Mouse (Mus musculus): ENCODE data around the gene Mapk8ip2. TPM values are rescaled to one million over a fixed set of nuclear protein-coding genes. Genes with fewer than 3 reads are reported as not detected.
A peak's percentile ranks its signal among the peaks of the same experiment; 100 is the strongest.

The Mapk8ip2 gene
- total RNA-seq, 2 experiments from 2014 or later = 254 to 279 TPM

DNA sequence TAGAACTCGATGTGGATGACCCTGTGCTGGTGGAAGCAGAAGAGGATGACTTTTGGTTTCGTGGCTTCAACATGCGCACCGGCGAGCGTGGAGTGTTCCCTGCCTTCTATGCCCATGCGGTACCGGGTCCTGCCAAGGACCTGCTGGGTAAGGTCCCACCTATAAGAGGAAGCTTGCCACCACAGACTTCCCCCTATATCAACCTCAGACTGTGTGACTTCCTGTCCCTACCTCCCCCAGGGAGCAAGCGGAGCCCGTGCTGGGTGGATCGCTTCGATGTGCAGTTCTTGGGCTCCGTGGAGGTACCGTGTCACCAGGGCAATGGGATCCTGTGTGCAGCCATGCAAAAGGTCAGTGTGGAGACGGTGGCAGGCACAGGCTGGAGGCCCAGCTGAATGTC, 5.2 kb downstream of the Mapk8ip2 start:
- no peak for TF ChIP-seq CTCF (conservative IDR thresholded peaks at IDR 0.05)
- DNase-seq (ENCODE audit: low spot score in 2 of 2) = no peak
- H3K27ac ChIP-seq = no peak overlapping the region
- no peak overlapping the region for H3K4me3 ChIP-seq

DNA sequence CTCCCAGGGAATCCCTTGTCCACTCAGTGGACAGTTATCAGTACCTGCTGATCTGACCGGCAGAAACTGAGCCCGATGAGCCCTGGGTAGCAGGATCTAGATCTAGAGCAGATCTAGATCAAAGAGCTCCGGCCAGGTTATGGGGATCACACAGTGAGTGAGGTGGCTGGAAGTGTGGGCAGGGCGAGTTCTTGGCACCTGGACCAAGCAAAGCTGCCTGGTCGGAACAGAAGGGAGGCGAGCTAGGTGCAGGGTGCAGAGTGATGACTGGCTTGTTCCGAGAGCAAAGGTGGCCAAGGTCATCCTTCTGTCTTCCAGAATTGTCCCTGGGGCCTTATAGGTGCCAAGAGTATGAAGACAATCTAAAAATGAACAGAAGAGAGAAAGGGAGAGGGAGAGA, 6.1 kb downstream of the Mapk8ip2 start:
- no peak for TF ChIP-seq CTCF (conservative IDR thresholded peaks at IDR 0.05)
- H3K4me3 ChIP-seq = no peak overlapping the region
- H3K27ac ChIP-seq = no peak overlapping the region
- DNase-seq (ENCODE audit: low spot score in 2 of 2) = no peak

DNA sequence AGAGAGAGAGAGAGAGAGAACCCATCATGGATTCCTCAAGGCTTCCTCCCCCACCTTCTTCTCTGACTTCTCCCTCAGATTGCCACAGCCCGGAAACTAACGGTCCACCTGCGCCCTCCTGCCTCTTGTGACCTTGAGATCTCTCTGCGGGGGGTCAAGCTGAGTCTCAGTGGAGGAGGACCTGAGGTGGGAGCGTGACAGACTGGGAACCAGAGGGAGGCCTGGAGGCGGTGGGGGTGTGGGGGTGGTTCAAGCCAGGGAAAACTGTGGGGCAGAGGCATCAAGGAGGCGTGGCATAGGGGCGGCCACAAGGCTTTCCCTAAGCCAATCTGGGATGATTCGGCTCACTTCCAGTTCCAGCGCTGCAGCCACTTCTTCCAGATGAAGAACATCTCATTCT, 6.6 kb downstream of the Mapk8ip2 start:
- H3K4me3 ChIP-seq = no peak overlapping the region
- H3K27ac ChIP-seq = no peak overlapping the region
- no peak for DNase-seq (ENCODE audit: low spot score in 2 of 2)
- no peak for TF ChIP-seq CTCF (conservative IDR thresholded peaks at IDR 0.05)

DNA sequence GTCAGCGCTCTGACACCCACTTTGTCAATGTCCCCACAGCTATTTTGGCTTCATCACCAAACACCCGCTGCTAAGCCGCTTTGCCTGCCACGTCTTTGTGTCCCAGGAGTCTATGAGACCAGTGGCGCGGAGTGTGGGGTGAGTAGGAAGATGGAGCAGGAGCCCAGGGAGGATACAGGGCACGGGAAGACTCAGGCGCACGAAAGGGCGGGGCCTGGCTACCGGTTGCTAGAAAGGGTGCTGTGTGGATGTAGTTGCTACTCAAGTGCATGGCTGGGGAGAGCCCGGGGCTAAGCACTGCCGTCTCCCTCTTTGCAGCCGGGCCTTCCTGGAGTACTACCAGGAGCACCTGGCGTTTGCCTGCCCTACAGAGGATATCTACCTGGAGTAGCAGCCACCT, 7.6 kb downstream of the Mapk8ip2 start:
- no peak for TF ChIP-seq CTCF (conservative IDR thresholded peaks at IDR 0.05)
- DNase-seq (ENCODE audit: low spot score in 2 of 2) = no peak

GRCm38 (mm10) chr15:89462176-89462575, 8.5 kb downstream of the Mapk8ip2 start:
- Histone ChIP-seq H3K4me3 (no peak overlapping the region), H3K27ac (no peak overlapping the region)
- no peak for DNase-seq (ENCODE audit: low spot score in 2 of 2)
- TF ChIP-seq CTCF (conservative IDR thresholded peaks at IDR 0.05) = no peak

More for the DNA sequence above, 7.6 kb downstream of the Mapk8ip2 start:
- no peak overlapping the region for H3K4me3 ChIP-seq
- H3K27ac ChIP-seq = no peak overlapping the region

GRCm38 (mm10) chr15:89463334-89464235, 9.9 kb downstream of the Mapk8ip2 start:
- H3K4me3 ChIP-seq = no peak overlapping the region
- TF ChIP-seq CTCF (conservative IDR thresholded peaks at IDR 0.05) = peak; percentile 62
- H3K27ac ChIP-seq = no peak overlapping the region
- no peak for DNase-seq (ENCODE audit: low spot score in 2 of 2)

GRCm38 (mm10) chr15:89465052-89465451, 11.3 kb downstream of the Mapk8ip2 start:
- TF ChIP-seq CTCF (conservative IDR thresholded peaks at IDR 0.05) = no peak
- DNase-seq (ENCODE audit: low spot score in 2 of 2) = no peak
- no peak overlapping the region for H3K27ac ChIP-seq
- H3K4me3 ChIP-seq = no peak overlapping the region

- peak; percentile 87 for TF ChIP-seq CTCF (conservative IDR thresholded peaks at IDR 0.05)
- Histone ChIP-seq H3K27ac (no peak overlapping the region), H3K4me3 (no peak overlapping the region)
- DNase-seq (ENCODE audit: low spot score in 2 of 2) = no peak
These were observed 14.9 kb downstream of the Mapk8ip2 start for GRCm38 (mm10) chr15:89468577-89468976.

DNA sequence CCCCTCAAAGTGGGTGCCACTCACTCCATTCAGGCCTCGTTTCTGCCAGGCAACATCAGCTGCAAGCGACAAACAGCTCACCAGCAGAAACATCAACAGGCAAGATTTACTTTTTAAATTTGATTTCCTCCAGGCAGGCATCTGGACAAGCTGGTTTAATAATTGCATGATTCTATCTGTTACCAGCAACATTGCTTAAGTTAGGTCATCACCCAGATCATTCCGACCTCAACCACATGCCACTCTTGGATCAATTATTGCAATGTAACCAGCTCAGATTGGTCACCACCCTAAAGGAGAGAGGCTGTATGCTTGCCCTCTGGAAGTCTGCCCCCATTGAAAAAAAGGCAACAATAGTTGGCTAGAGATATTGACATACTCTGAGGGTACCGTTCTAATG, 17.8 kb downstream of the Mapk8ip2 start:
- H3K4me3 ChIP-seq = no peak overlapping the region
- no peak for DNase-seq (ENCODE audit: low spot score in 2 of 2)
- no peak overlapping the region for H3K27ac ChIP-seq
- no peak for TF ChIP-seq CTCF (conservative IDR thresholded peaks at IDR 0.05)

- H3K4me3 ChIP-seq = no peak overlapping the region
- H3K27ac ChIP-seq = no peak overlapping the region
- DNase-seq (ENCODE audit: low spot score in 2 of 2) = no peak
- TF ChIP-seq CTCF (conservative IDR thresholded peaks at IDR 0.05) = no peak
These were observed 19.7 kb downstream of the Mapk8ip2 start for GRCm38 (mm10) chr15:89473370-89473769.

GRCm38 (mm10) chr15:89473921-89474320, 20.2 kb downstream of the Mapk8ip2 start:
- no peak overlapping the region for H3K27ac ChIP-seq
- no peak overlapping the region for H3K4me3 ChIP-seq
- no peak for DNase-seq (ENCODE audit: low spot score in 2 of 2)
- TF ChIP-seq CTCF (conservative IDR thresholded peaks at IDR 0.05) = no peak

GRCm38 (mm10) chr15:89474596-89475292, 21.0 kb downstream of the Mapk8ip2 start:
- Histone ChIP-seq H3K27ac (no peak overlapping the region; the same call in 1 of the 2 replicates), H3K4me3 (peak overlapping the region; percentile 57; the same call in 1 of the 2 replicates)
- no peak for TF ChIP-seq CTCF (conservative IDR thresholded peaks at IDR 0.05)
- no peak for DNase-seq (ENCODE audit: low spot score in 2 of 2)

DNA sequence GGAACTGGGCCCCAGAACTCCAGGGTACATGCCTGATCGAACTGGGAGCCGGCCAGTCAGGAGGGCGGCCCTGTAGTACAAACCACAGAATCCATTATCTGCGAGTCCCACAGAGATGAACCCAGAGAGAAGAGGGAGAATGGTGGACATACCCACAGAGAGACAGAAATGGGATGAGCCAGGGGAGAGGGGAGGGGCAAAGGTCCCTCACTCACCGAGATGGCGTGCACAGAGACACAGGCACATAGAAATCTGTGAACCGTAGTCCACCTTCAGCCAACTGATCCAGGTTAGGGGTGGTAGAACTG, 21.5 kb downstream of the Mapk8ip2 start:
- peak overlapping the region; percentile 57 for H3K4me3 ChIP-seq
- no peak for TF ChIP-seq CTCF (conservative IDR thresholded peaks at IDR 0.05)
- no peak for DNase-seq (ENCODE audit: low spot score in 2 of 2)

More for the DNA sequence above, 21.5 kb downstream of the Mapk8ip2 start:
- peak overlapping the region; percentile 98; the same call in 1 of the 2 replicates for H3K27ac ChIP-seq
